Comparison of ENCODE assay signal across 8 mouse cellular contexts in the genomic region with DNA sequence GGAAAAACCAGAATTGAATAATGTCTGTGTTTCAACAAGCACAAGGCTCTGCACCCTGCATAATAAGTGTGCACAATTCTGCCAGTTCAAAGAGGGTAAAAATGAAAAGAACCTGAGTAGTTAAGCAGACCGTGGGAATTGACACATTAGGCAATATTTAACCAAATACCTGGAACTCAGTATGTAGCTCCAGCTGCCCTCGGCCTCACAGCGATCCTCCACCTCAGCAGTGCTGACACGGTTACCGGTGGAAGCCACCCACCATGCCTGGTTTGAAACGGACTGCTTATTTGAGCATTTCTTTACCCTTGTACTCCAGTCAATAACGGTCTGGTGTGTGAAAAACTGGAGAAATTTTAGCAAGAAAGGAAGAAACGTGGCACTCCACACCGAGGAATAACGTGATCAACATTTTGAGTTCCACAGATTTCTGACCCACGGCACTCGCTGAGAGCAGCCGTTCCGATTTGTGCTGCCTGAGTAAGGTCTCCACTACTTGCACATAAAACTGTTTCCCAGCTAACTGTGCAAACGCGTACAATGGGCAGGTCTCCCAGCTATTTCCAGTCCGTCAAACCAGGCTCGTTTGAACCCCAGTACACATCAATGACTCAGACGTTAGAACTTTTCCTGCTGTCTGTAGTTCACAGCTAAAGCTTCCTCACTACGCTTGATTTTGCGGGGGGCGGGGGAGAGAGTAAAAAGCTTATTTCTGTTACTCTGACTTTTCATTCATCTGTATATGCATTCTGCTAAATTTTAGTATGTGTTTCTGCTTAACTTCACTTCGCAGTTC. TPM values are rescaled to one million over a fixed set of nuclear protein-coding genes. Genes with fewer than 3 reads are reported as not detected.
DNase-seq lines count a peak whose midpoint lies in the region; ATAC-seq lines count a peak whose summit lies in the region.

No protein-coding gene starts in this region.

- peak; percentile 21 for DNase-seq in cerebellum, adult 8-10 months
- DNase-seq in cerebellum, adult 11-12 months, result no peak
- DNase-seq in urinary bladder, postnatal 25 days (ENCODE audit: low spot score), result peak; percentile 15
- DNase-seq in urinary bladder, postnatal 4 days (ENCODE audit: low spot score in 2 of 2), result no peak
- DNase-seq in hindbrain, embryonic 10.5 days (ENCODE audit: low spot score), result peak; percentile 28
- no peak for DNase-seq in ovary, adult 18-20 months (ENCODE audit: low spot score)

- peak overlapping the region; percentile 89 for H3K27ac ChIP-seq in hindbrain, embryonic 10.5 days
- H3K27ac ChIP-seq in limb, embryonic 12.5 days, result no peak overlapping the region
- no peak overlapping the region for H3K27ac ChIP-seq in neural tube, embryonic 14.5 days (ENCODE audit: low read depth, low read length)

- no peaks in the 10 kb centered on the region for H3K9me3 ChIP-seq in hindbrain, embryonic 10.5 days
- H3K9me3 ChIP-seq in limb, embryonic 12.5 days, result no peaks in the 10 kb centered on the region
- H3K9me3 ChIP-seq in neural tube, embryonic 14.5 days (ENCODE audit: control insufficient read depth, low read length), result no peaks in the 10 kb centered on the region

- peak overlapping the region; percentile 64 for H3K9ac ChIP-seq in limb, embryonic 12.5 days (replicated peaks)
- H3K9ac ChIP-seq in neural tube, embryonic 14.5 days (replicated peaks; ENCODE audit: low read depth, low read length), result peak overlapping the region; percentile 52

- peak overlapping the region; percentile 82 for H3K4me2 ChIP-seq in limb, embryonic 12.5 days
- peak overlapping the region; percentile 87 for H3K4me2 ChIP-seq in neural tube, embryonic 14.5 days (ENCODE audit: low read depth, low read length)

- H3K4me3 ChIP-seq in hindbrain, embryonic 10.5 days, result peak overlapping the region; percentile 74
- peak overlapping the region; percentile 67 for H3K4me3 ChIP-seq in limb, embryonic 12.5 days (replicated peaks)
- peak overlapping the region; percentile 72 for H3K4me3 ChIP-seq in neural tube, embryonic 14.5 days (ENCODE audit: low read depth, low read length)

- peaks cover 22% of the 10 kb centered on the region for H3K4me1 ChIP-seq in hindbrain, embryonic 10.5 days (replicated peaks)
- H3K4me1 ChIP-seq in limb, embryonic 12.5 days (replicated peaks), result peaks cover 9% of the 10 kb centered on the region
- H3K4me1 ChIP-seq in neural tube, embryonic 14.5 days (ENCODE audit: control insufficient read depth, insufficient read depth, low read length), result peaks cover 10% of the 10 kb centered on the region; the same call in 1 of the 2 replicates

- H3K27me3 ChIP-seq in hindbrain, embryonic 10.5 days (ENCODE audit: insufficient read depth, poor library complexity, severe bottlenecking), result no peaks in the 10 kb centered on the region; the same call in 1 of the 2 replicates
- H3K27me3 ChIP-seq in limb, embryonic 12.5 days, result no peaks in the 10 kb centered on the region
- H3K27me3 ChIP-seq in neural tube, embryonic 14.5 days (ENCODE audit: control insufficient read depth, insufficient read depth, low read length), result no peaks in the 10 kb centered on the region

- H3K36me3 ChIP-seq in hindbrain, embryonic 10.5 days, result peaks cover 21% of the 10 kb centered on the region
- H3K36me3 ChIP-seq in limb, embryonic 12.5 days, result peaks cover 15% of the 10 kb centered on the region
- H3K36me3 ChIP-seq in neural tube, embryonic 14.5 days (ENCODE audit: control insufficient read depth, insufficient read depth, low read length), result no peaks in the 10 kb centered on the region

- no peak for ATAC-seq in limb, embryonic 12.5 days (ENCODE audit: insufficient number of reproducible peaks, insufficient read depth, low FRiP score, low TSS enrichment, low read depth)
- no peak for ATAC-seq in neural tube, embryonic 14.5 days (ENCODE audit: low read depth)

- 17% methylated on average over 23 of the region's 23 CpGs for WGBS in hindbrain, embryonic 10.5 days
- 10% methylated on average over 23 of the region's 23 CpGs for WGBS in limb, embryonic 12.5 days
- 11% methylated on average over 23 of the region's 23 CpGs for WGBS in neural tube, embryonic 14.5 days

RNA-seq across cellular contexts. Expression of gene Gcsh, which starts 1.0 kb away (rescaled TPM):
- polyA plus RNA-seq in hindbrain, embryonic 10.5 days (2016; fragmentation: Nextera tagmentation; extraction: Ambion mirVana), result 153 and 181 TPM in 2 replicates
- polyA plus RNA-seq in limb, embryonic 12.5 days (2016; fragmentation: Nextera tagmentation; extraction: Ambion mirVana), result 134 TPM in 2 replicates
- polyA plus RNA-seq in neural tube, embryonic 14.5 days (2014; fragmentation: Nextera tagmentation; extraction: Ambion mirVana), result 106 and 111 TPM in 2 replicates

RNA-seq across cellular contexts. Expression of gene 1700030J22Rik, which starts 13.6 kb away (rescaled TPM):
- polyA plus RNA-seq in hindbrain, embryonic 10.5 days (2016; fragmentation: Nextera tagmentation; extraction: Ambion mirVana), result 2.8 and 4.2 TPM in 2 replicates
- polyA plus RNA-seq in limb, embryonic 12.5 days (2016; fragmentation: Nextera tagmentation; extraction: Ambion mirVana), result 2.0 and 2.3 TPM in 2 replicates
- 4.4 and 5.9 TPM in 2 replicates for polyA plus RNA-seq in neural tube, embryonic 14.5 days (2014; fragmentation: Nextera tagmentation; extraction: Ambion mirVana)

RNA-seq across cellular contexts. Expression of gene Atmin, which starts 49.2 kb away (rescaled TPM):
- polyA plus RNA-seq in hindbrain, embryonic 10.5 days (2016; fragmentation: Nextera tagmentation; extraction: Ambion mirVana), result 13.8 and 16.0 TPM in 2 replicates
- 11.7 and 12.5 TPM in 2 replicates for polyA plus RNA-seq in limb, embryonic 12.5 days (2016; fragmentation: Nextera tagmentation; extraction: Ambion mirVana)
- polyA plus RNA-seq in neural tube, embryonic 14.5 days (2014; fragmentation: Nextera tagmentation; extraction: Ambion mirVana), result 27.1 and 31.2 TPM in 2 replicates

Comparison
In these comparisons a context has a peak if more than half of its experiments do, and no peak if none do; other contexts are left out.
1. DNase-seq: peak in cerebellum, adult 8-10 months (single experiment), urinary bladder, postnatal 25 days (single experiment) and hindbrain, embryonic 10.5 days (single experiment); none in cerebellum, adult 11-12 months (single experiment), urinary bladder, postnatal 4 days (0 of 2) and ovary, adult 18-20 months (single experiment).
2. Peak in every context shown above with its lines, with median percentiles within 50 percentile points of each other: H3K4me3 ChIP-seq.